Mouse (Mus musculus) neural tube, embryonic 12.5 days (tissue): Measurements from ENCODE around the gene Rhebl1. TPM values are rescaled to one million over a fixed set of nuclear protein-coding genes. Genes with fewer than 3 reads are reported as not detected.
A peak's percentile ranks its signal among the peaks of the same experiment; 100 is the strongest.
"Not testable (repeated sequence)": the region's sequence is repeated elsewhere in the genome, so short reads cannot be mapped to it uniquely, and the experiment has no call there.

Experiments used
- ATAC-seq: fragments of 200-750 bp; cut with Nextera tagmentation; 2 replicates; pipeline ENCODE4 v1.8.0; 2017; ENCODE audit warnings: low read depth, mild to moderate bottlenecking, moderate TSS enrichment, moderate library complexity; ENCODE audit not compliant: low FRiP score
- H3K27ac ChIP-seq: fragments of 300-500 bp; sonication (generic); 2 replicates; pipeline ENCODE4 v1.5.1; 2016
- H3K27me3 ChIP-seq: fragments of 300-500 bp; sonication (generic); replicated peaks from 2 replicates; pipeline ENCODE4 v1.6.1; 2016; ENCODE audit warnings: mild to moderate bottlenecking
- H3K36me3 ChIP-seq: fragments of 300-500 bp; sonication (generic); 2 replicates; pipeline ENCODE4 v1.6.1; 2016; ENCODE audit warnings: mild to moderate bottlenecking
- H3K4me1 ChIP-seq: fragments of 300-500 bp; sonication (generic); 2 replicates; pipeline ENCODE4 v1.6.1; 2016
- H3K4me2 ChIP-seq: fragments of 300-500 bp; sonication (generic); replicated peaks from 2 replicates; pipeline ENCODE4 v1.6.1; 2016; ENCODE audit warnings: mild to moderate bottlenecking
- H3K4me3 ChIP-seq: fragments of 300-500 bp; sonication (generic); 2 replicates; pipeline ENCODE4 v1.5.1; 2016
- H3K9ac ChIP-seq: fragments of 300-500 bp; sonication (generic); 2 replicates; pipeline ENCODE4 v1.6.1; 2016; ENCODE audit warnings: mild to moderate bottlenecking
- H3K9me3 ChIP-seq: fragments of 300-500 bp; sonication (generic); 2 replicates; pipeline ENCODE4 v1.6.1; 2016; ENCODE audit warnings: mild to moderate bottlenecking
- WGBS: fragments of 180-500 bp; shearing (Covaris S2); methylation state at CpG from one replicate; pipeline ENCODE4 v1.1.7; 2016; 5-methylcytosine and 5-hydroxymethylcytosine counted together
- polyA plus RNA-seq: library from polyadenylated mRNA; unstranded; fragments of >200 nt; fragmentation: Nextera tagmentation; extraction: Ambion mirVana; gene quantifications from 2 replicates; pipeline ENCODE4 v1.2.1, GENCODE M21; 2016

Rhebl1 gene
- polyA plus RNA-seq, 1 experiment from 2014 or later = 27.8 TPM

GRCm38 (mm10) chr15:98927566-98927965 is 33.2 kb upstream of the Rhebl1 start:
- Histone ChIP-seq H3K27me3 (no peaks in the 10 kb centered on the region), H3K4me2 (no peak overlapping the region), H3K27ac (no peak overlapping the region), H3K4me3 (no peak overlapping the region), H3K9ac (no peak overlapping the region), H3K36me3 (peaks cover 8% of the 10 kb centered on the region; the same call in 1 of the 2 replicates), H3K4me1 (peaks cover 6% of the 10 kb centered on the region; the same call in 1 of the 2 replicates), H3K9me3 (no peaks in the 10 kb centered on the region)
- 73% methylated on average over 5 of the region's 5 CpGs for WGBS
- ATAC-seq = no peak

DNA sequence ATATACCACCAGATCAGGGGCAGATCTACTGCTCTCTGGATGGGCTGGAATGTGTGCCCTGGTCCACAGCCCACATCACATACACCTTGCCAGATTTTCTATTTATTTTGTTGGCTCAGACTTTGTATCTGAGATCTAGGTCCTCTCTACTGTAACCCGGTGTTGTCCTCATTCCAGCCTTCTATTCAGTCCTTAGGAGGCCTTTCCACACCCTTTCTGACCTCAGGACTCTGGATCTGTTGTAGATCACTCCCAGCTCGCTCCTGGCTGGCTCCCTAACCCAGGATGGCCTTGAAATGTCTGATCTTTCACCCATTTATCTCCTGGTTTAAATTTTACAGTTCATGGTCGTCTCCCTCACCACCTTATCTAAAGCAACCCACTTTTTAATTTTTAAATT is 30.3 kb upstream of the Rhebl1 start:
- H3K4me1 ChIP-seq = no peaks in the 10 kb centered on the region
- WGBS = 77% methylated on average over 3 of the region's 3 CpGs
- H3K4me3 ChIP-seq = no peak overlapping the region
- H3K4me2 ChIP-seq = no peak overlapping the region
- no peaks in the 10 kb centered on the region for H3K27me3 ChIP-seq
- H3K27ac ChIP-seq = no peak overlapping the region
- no peak overlapping the region for H3K9ac ChIP-seq
- H3K9me3 ChIP-seq = no peaks in the 10 kb centered on the region
- ATAC-seq = no peak
- no peaks in the 10 kb centered on the region for H3K36me3 ChIP-seq

DNA sequence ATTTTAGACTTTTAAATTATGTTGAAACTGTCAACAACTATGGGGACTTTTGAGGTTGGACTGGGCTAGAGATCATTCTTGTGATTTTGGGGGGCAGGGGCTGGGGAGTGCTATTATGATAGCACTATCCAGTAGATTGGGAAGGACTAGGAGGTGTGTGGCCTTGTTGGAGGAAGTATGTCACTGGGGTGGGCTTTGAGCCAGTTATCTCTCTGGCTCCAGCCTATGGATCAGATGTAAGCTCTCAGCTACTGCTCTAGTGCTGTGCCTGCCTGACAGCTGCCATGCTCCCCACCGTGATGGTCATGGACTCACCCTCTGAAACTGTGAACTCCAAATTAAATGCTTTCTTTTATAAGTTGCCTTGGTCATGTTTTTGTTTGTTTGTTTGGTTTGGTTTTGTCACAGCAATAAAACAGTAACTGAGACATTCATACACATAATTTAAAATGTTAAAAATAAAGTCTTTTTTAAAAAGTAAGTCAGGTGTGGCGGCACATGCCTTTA is 28.7 kb upstream of the Rhebl1 start:
- H3K4me1 ChIP-seq = peaks cover 5% of the 10 kb centered on the region; the same call in 1 of the 2 replicates
- ATAC-seq = no peak
- no peak overlapping the region for H3K4me2 ChIP-seq
- H3K27me3 ChIP-seq = no peaks in the 10 kb centered on the region
- no peak overlapping the region for H3K9ac ChIP-seq
- no peaks in the 10 kb centered on the region for H3K9me3 ChIP-seq
- WGBS = 91% methylated on average over 2 of the region's 2 CpGs
- H3K27ac ChIP-seq = no peak overlapping the region
- no peak overlapping the region for H3K4me3 ChIP-seq
- H3K36me3 ChIP-seq = no peaks in the 10 kb centered on the region

DNA sequence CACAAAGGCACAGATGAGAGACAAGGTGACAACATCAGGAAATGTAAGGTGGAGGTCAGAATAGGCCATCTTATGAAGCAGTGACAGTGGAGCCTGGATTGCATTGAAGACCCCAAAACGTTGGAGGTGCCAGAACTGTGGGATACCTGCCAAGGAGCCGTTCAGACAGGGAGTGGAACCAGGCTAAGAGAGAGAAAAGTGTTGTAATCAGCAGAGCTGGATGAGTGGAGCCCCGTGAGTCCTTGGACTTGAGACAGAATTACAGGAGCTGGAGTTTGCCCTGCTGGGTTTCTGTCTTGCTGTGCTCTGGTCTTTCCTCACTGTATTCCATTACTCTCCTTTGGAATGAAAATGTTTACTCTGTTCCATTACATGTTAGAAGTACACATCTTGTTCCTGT is 28.2 kb upstream of the Rhebl1 start:
- WGBS = 64% methylated on average over 3 of the region's 3 CpGs
- Histone ChIP-seq H3K4me3 (no peak overlapping the region), H3K4me1 (peaks cover 5% of the 10 kb centered on the region; the same call in 1 of the 2 replicates), H3K9me3 (no peaks in the 10 kb centered on the region), H3K4me2 (no peak overlapping the region), H3K27ac (no peak overlapping the region), H3K27me3 (no peaks in the 10 kb centered on the region), H3K36me3 (no peaks in the 10 kb centered on the region), H3K9ac (no peak overlapping the region)
- no peak for ATAC-seq

- H3K36me3 ChIP-seq = no peaks in the 10 kb centered on the region
- WGBS = 87% methylated on average over 5 of the region's 5 CpGs
- H3K27me3 ChIP-seq = no peaks in the 10 kb centered on the region
- H3K9me3 ChIP-seq = no peaks in the 10 kb centered on the region
- no peak overlapping the region for H3K9ac ChIP-seq
- no peak overlapping the region for H3K27ac ChIP-seq
- H3K4me2 ChIP-seq = no peak overlapping the region
- no peak overlapping the region for H3K4me3 ChIP-seq
- ATAC-seq = no peak
- H3K4me1 ChIP-seq = peaks cover 9% of the 10 kb centered on the region
Measured at GRCm38 (mm10) chr15:98921510-98921909, 27.2 kb upstream of the Rhebl1 start.

DNA sequence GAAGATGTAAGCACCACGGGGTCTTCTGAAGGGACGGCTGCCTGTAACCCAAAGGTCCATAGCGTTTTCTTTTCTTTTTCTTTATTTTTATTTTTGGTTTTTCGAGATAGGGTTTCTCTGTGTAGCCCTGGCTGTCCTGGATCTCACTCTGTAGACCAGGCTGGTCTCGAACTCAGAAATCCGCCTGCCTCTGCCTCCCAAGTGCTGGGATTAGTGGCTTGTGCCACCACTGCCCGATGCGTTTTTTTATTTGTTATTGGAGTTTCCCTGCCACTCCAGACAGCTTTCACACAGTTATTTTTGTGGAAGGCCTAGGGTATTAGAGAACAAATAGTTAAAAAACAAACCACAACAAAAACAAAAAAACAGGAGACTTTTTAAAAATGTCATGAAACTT is 24.2 kb upstream of the Rhebl1 start:
- not testable (repeated sequence) for H3K27me3 ChIP-seq, H3K9me3 ChIP-seq, ATAC-seq
- WGBS = 27% methylated on average over 8 of the region's 8 CpGs
- H3K27ac ChIP-seq = peak overlapping the region; percentile 37; the same call in 1 of the 2 replicates
- peak overlapping the region; percentile 83 for H3K4me2 ChIP-seq
- peaks cover 15% of the 10 kb centered on the region for H3K36me3 ChIP-seq
- H3K4me3 ChIP-seq = peak overlapping the region; percentile 88
- H3K4me1 ChIP-seq = peaks cover 26% of the 10 kb centered on the region
- H3K9ac ChIP-seq = peak overlapping the region; percentile 45; the same call in 1 of the 2 replicates

DNA sequence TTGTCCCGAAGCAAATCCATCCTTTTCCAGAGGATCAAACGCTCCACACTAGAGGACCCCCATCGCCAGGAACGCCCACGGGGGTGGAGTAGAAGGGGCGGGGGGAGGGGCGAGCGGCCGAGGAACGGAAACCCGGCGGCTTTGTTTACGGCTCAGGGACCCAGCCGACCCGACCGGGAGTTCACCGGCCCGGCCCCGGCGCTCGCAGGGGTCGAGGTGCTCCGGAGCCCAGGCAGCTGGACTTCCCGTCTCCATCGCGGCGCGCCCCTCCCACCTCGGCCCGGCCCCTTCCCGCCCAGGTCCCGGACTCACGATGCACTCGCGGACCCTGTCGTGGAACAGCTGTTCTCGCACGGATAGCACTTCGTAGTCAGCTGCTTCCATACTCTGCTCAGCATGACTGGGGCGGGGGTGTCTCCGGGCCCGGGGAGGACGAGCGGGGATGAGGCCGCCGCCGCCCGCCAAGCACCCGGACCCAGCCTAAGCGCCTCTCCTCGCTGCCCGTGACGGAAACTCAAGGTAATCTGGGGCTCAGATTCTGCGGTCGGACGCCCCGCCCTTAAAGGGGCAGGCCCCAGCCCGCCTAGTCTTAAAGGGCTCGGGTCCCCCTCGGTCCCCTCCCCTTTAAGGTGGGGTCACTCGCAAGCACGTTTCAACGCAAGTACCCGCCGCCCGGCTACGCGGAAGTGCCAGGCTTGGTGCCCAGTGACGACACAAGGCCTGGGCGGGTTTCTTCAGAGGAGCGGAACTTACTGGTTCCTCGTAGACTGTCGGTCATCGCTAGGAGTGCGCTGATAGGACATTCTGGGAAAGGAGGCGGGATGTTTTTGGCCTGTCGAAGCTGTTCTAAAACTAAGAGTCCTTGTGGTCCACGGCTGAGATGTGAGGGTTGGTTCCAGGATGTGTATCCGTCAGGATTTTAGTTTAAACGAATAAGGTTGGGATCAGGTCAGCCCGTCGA is 23.5 kb upstream of the Rhebl1 start, which contains the start of gene Lmbr1l:
Gene Lmbr1l, minus strand, starts transcription at position 694 of the 961 bp plus-strand sequence.
- peak; percentile 98 for ATAC-seq
- Histone ChIP-seq H3K4me3 (peak within 1 kb of the TSS; percentile 88), H3K36me3 (peaks cover 22% of the 10 kb centered on the region), H3K9ac (peak within 1 kb of the TSS; percentile 90), H3K27ac (peak within 1 kb of the TSS; percentile 89), H3K27me3 (no peaks in the 10 kb centered on the region), H3K4me1 (peaks cover 26% of the 10 kb centered on the region), H3K9me3 (no peaks in the 10 kb centered on the region), H3K4me2 (peak within 1 kb of the TSS; percentile 83)
- WGBS = under 1% methylated on average over 82 of the region's 82 CpGs

GRCm38 (mm10) chr15:98917091-98917490 is 22.8 kb upstream of the Rhebl1 start:
- no peaks in the 10 kb centered on the region for H3K27me3 ChIP-seq
- peaks cover 26% of the 10 kb centered on the region for H3K4me1 ChIP-seq
- WGBS = 0% methylated on average over 14 of the region's 14 CpGs
- peaks cover 29% of the 10 kb centered on the region for H3K36me3 ChIP-seq
- no peaks in the 10 kb centered on the region for H3K9me3 ChIP-seq
- ATAC-seq = no peak
- H3K27ac ChIP-seq = 0 out of 2 replicates have a peak overlapping the region, but pooled peaks have one; percentile 89
- H3K9ac ChIP-seq = peak overlapping the region; percentile 90
- H3K4me2 ChIP-seq = peak overlapping the region; percentile 83
- H3K4me3 ChIP-seq = peak overlapping the region; percentile 88

- WGBS = 90% methylated on average over 4 of the region's 4 CpGs
- H3K36me3 ChIP-seq = peaks cover 40% of the 10 kb centered on the region
- peak overlapping the region; percentile 83 for H3K4me2 ChIP-seq
- no peaks in the 10 kb centered on the region for H3K9me3 ChIP-seq
- no peak overlapping the region for H3K27ac ChIP-seq
- H3K9ac ChIP-seq = peak overlapping the region; percentile 90; the same call in 1 of the 2 replicates
- H3K27me3 ChIP-seq = no peaks in the 10 kb centered on the region
- ATAC-seq = no peak
- peak overlapping the region; percentile 88; the same call in 1 of the 2 replicates for H3K4me3 ChIP-seq
- peaks cover 26% of the 10 kb centered on the region for H3K4me1 ChIP-seq
Measured at GRCm38 (mm10) chr15:98916016-98916415, 21.7 kb upstream of the Rhebl1 start.

GRCm38 (mm10) chr15:98914903-98915302 is 20.6 kb upstream of the Rhebl1 start:
- H3K4me2 ChIP-seq = 0 out of 2 replicates have a peak overlapping the region, but pooled peaks have one; percentile 3
- H3K4me3 ChIP-seq = no peak overlapping the region
- no peak for ATAC-seq
- no peak overlapping the region for H3K27ac ChIP-seq
- peaks cover 51% of the 10 kb centered on the region for H3K36me3 ChIP-seq
- peaks cover 26% of the 10 kb centered on the region for H3K4me1 ChIP-seq
- no peaks in the 10 kb centered on the region for H3K9me3 ChIP-seq
- 90% methylated on average over 6 of the region's 6 CpGs for WGBS
- no peak overlapping the region for H3K9ac ChIP-seq
- no peaks in the 10 kb centered on the region for H3K27me3 ChIP-seq

- H3K27me3 ChIP-seq = peaks cover 10% of the 10 kb centered on the region
- peaks cover 64% of the 10 kb centered on the region for H3K36me3 ChIP-seq
- no peak for ATAC-seq
- no peak overlapping the region for H3K9ac ChIP-seq
- no peak overlapping the region for H3K27ac ChIP-seq
- 25% methylated on average over 10 of the region's 10 CpGs for WGBS
- no peaks in the 10 kb centered on the region for H3K4me1 ChIP-seq
- H3K4me2 ChIP-seq = no peak overlapping the region
- H3K9me3 ChIP-seq = no peaks in the 10 kb centered on the region
- no peak overlapping the region for H3K4me3 ChIP-seq
Measured at GRCm38 (mm10) chr15:98904692-98905091, 10.4 kb upstream of the Rhebl1 start.

GRCm38 (mm10) chr15:98902600-98902999 is 8.3 kb upstream of the Rhebl1 start:
- peaks cover 8% of the 10 kb centered on the region for H3K4me1 ChIP-seq
- H3K4me2 ChIP-seq = no peak overlapping the region
- WGBS = 88% methylated on average over 2 of the region's 2 CpGs
- H3K9ac ChIP-seq = no peak overlapping the region
- H3K36me3 ChIP-seq = peaks cover 43% of the 10 kb centered on the region
- no peak for ATAC-seq
- H3K9me3 ChIP-seq = no peaks in the 10 kb centered on the region
- no peak overlapping the region for H3K4me3 ChIP-seq
- H3K27me3 ChIP-seq = peaks cover 31% of the 10 kb centered on the region
- H3K27ac ChIP-seq = no peak overlapping the region
